Mouse (Mus musculus) forebrain, embryonic 15.5 days (tissue): ENCODE measurements around the gene Grrp1. TPM values are rescaled to one million over a fixed set of nuclear protein-coding genes. Genes with fewer than 3 reads are reported as not detected.
"Not testable (repeated sequence)": the region's sequence is repeated elsewhere in the genome, so short reads cannot be mapped to it uniquely, and the experiment has no call there.

Experiments used
- ATAC-seq: fragments of 200-750 bp; cut with Nextera tagmentation; replicated peaks from 2 replicates; pipeline ENCODE4 v1.8.0; 2017; ENCODE audit warnings: mild to moderate bottlenecking, moderate TSS enrichment, moderate library complexity
- H3K27ac ChIP-seq: fragments of 300-500 bp; sonication (generic); replicated peaks from 2 replicates; pipeline ENCODE4 v1.5.1; 2015; ENCODE audit warnings: mild to moderate bottlenecking, inconsistent platforms
- H3K27me3 ChIP-seq: fragments of 300-500 bp; sonication (generic); 2 replicates; pipeline ENCODE4 v1.6.1; 2015; ENCODE audit warnings: inconsistent platforms
- H3K36me3 ChIP-seq: fragments of 300-500 bp; sonication (generic); 2 replicates; pipeline ENCODE4 v1.6.1; 2015; ENCODE audit warnings: mild to moderate bottlenecking, inconsistent platforms
- H3K4me1 ChIP-seq: fragments of 300-500 bp; sonication (generic); 2 replicates; pipeline ENCODE4 v1.6.1; 2015; ENCODE audit warnings: inconsistent platforms
- H3K4me2 ChIP-seq: fragments of 300-500 bp; sonication (generic); replicated peaks from 2 replicates; pipeline ENCODE4 v1.6.1; 2015; ENCODE audit warnings: mild to moderate bottlenecking, inconsistent platforms
- H3K4me3 ChIP-seq: fragments of 300-500 bp; sonication (generic); 2 replicates; pipeline ENCODE4 v1.5.1; 2015; ENCODE audit warnings: mild to moderate bottlenecking, inconsistent platforms
- H3K9ac ChIP-seq: fragments of 300-500 bp; sonication (generic); replicated peaks from 2 replicates; pipeline ENCODE4 v1.6.1; 2015; ENCODE audit warnings: mild to moderate bottlenecking, inconsistent platforms
- H3K9me3 ChIP-seq: fragments of 300-500 bp; sonication (generic); 2 replicates; pipeline ENCODE4 v1.6.1; 2016; ENCODE audit warnings: inconsistent platforms
- WGBS: fragments of 180-500 bp; shearing (Covaris S2); methylation state at CpG from one replicate; pipeline ENCODE4 v1.1.7; 2015; ENCODE audit warnings: mixed read lengths; 5-methylcytosine and 5-hydroxymethylcytosine counted together
- polyA plus RNA-seq: library from polyadenylated mRNA; unstranded; fragments of >200 nt; fragmentation: Nextera tagmentation; extraction: Ambion mirVana; gene quantifications from 2 replicates; pipeline ENCODE4 v1.2.1, GENCODE M21; 2015

Grrp1 gene
- polyA plus RNA-seq, result 9.9 and 12.1 TPM in 2 replicates

DNA sequence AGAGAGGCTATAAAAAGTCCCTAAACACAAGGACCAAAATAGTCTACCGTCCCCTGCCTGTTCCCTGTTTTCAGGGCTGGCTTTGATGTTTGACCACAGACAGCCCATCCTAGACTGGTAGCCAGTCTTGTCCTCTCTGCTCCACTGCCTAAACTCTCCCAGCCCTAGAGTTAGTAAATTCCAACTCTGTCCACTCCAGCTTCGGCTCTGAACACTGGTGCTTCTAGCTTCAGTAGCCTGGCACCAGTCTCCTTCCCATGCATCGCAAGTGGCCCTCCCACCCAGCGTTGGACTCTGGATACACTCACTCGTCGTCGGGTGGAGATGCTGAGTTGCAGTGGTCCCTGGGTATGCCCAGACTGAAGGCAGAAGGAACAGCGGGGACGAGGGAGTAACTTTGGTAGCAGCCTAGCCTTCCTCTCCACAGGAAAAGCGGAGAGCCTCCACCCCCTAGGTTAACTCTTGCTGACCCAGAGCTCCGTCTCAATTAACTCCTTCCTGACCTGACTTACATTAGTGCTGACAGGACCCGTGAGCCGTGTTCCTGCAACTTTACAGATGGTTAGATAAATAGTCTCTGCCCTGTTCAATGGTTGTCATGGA lies at the start of gene Grrp1:
Gene Grrp1, minus strand, starts transcription at position 385 of the 603 bp plus-strand sequence.
- 0 out of 2 replicates have a peak within 1 kb of the TSS, but pooled peaks have one; percentile 8 for H3K4me3 ChIP-seq
- H3K36me3 ChIP-seq, result no peaks in the 10 kb centered on the region
- H3K27me3 ChIP-seq, result peaks cover 62% of the 10 kb centered on the region
- no peak within 1 kb of the TSS for H3K27ac ChIP-seq
- H3K4me2 ChIP-seq, result no peak within 1 kb of the TSS
- WGBS, result 2% methylated on average over 13 of the region's 13 CpGs
- H3K4me1 ChIP-seq, result peaks cover 34% of the 10 kb centered on the region
- no peak within 1 kb of the TSS for H3K9ac ChIP-seq
- no peak for ATAC-seq
- no peaks in the 10 kb centered on the region for H3K9me3 ChIP-seq

DNA sequence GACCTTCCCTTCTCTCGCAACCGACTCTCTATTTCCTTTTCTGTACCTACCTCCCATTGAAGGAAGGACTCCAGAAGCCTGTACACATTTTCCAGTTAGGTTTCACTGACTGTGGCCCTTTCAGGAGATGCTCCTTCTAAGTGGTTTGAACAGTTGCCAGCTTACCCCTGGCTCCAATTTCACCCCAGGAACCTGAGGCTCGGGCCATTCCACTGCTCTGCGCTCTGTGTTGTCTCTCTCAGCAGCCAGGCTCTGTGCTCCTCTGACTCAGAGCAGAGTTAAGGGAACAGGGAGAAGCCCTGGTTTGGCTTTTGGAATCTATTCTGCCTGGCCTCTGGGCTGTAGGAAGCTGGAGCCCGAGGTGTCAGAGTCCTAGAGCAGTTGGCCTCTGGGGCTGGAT lies 48.2 kb upstream of the Grrp1 start:
- Histone ChIP-seq H3K9me3 (no peaks in the 10 kb centered on the region), H3K4me1 (peaks cover 3% of the 10 kb centered on the region), H3K27ac (no peak overlapping the region), H3K4me3 (no peak overlapping the region), H3K36me3 (no peaks in the 10 kb centered on the region), H3K27me3 (no peaks in the 10 kb centered on the region), H3K4me2 (no peak overlapping the region), H3K9ac (no peak overlapping the region)
- ATAC-seq, result no peak
- WGBS, result 86% methylated on average over 5 of the region's 5 CpGs

DNA sequence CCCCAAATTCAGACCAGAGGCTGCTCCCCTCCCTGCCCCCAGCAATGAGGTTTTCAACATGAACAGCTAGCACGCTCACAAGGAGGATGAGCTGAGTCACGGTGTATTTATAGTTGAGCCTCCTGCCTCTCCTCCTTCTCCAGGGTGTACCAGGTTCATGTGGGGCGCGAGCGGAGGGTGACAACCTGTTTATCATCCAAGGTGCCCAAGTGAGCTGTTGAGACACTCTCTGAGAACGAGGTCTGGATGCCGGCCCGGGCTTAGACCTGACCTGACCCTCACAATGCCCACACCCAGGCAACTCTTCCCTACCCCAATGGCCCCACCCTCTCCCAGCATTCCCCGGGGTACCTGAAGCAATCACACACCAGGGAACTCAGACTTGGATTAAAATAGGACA lies 46.4 kb upstream of the Grrp1 start:
- ATAC-seq, result no peak
- WGBS, result 85% methylated on average over 9 of the region's 9 CpGs
- H3K27ac ChIP-seq, result no peak overlapping the region
- no peaks in the 10 kb centered on the region for H3K4me1 ChIP-seq
- H3K36me3 ChIP-seq, result no peaks in the 10 kb centered on the region
- no peak overlapping the region for H3K4me2 ChIP-seq
- H3K27me3 ChIP-seq, result no peaks in the 10 kb centered on the region
- no peaks in the 10 kb centered on the region for H3K9me3 ChIP-seq
- H3K9ac ChIP-seq, result no peak overlapping the region
- H3K4me3 ChIP-seq, result no peak overlapping the region

DNA sequence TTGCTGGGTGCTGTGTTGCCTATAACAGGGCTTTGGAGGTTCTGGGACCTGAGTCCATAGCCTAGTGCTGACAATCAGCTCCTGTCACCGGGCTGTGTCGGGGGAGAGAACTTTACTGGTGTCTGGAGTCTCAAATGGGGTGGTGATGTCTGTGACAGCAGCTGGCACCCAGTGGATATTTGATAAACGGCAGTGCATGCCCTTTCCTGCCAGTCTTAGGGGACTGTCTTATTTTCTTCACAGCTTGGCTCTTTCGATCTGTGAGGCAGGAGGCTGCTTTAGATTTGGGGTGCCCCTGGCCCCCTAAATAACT lies 45.5 kb upstream of the Grrp1 start:
- Histone ChIP-seq H3K36me3 (no peaks in the 10 kb centered on the region), H3K27me3 (no peaks in the 10 kb centered on the region), H3K4me2 (no peak overlapping the region), H3K9ac (no peak overlapping the region), H3K4me1 (no peaks in the 10 kb centered on the region), H3K4me3 (no peak overlapping the region), H3K9me3 (no peaks in the 10 kb centered on the region), H3K27ac (no peak overlapping the region)
- WGBS, result 75% methylated on average over 4 of the region's 4 CpGs
- ATAC-seq, result no peak

DNA sequence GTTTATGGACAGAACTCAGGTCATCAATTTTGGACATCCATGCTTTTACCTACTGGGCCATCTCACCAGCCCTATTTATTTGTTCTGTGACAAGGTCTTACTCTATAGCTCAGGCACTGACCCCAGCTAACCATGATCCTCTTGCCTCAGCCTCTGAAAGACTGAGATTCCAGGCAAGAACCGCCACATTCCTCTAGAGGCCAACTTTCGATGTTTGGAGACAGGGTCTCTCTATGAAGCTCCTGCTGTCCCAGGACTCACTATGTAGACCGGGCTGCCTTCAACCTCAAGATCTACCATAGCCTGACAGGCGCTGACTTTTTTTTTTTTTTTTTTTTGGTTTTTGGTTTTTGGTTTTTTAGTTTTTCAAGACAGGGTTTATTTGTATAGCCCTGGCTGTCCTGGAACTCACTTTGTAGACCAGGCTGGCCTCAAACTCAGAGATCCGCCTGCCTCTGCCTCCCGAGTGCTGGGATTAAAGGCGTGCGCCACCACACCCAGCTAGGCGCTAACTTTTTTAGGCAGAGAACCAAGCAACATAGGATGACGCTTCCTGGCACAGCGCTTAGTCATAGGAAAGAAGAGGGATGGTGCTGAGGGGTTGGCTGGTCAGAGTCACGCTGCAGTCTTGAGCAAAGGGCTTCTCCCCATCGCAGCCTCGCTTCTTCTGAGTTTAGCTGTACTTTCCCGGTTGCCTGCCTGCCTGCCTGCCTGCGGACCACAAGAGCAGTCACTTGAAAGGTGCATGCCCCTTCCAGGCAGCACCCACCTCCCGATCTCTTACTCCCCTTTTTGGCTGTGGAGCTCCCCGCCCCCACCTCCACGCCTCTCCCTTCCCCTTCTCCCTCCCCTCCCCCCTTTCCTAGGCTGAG lies 45.0 kb upstream of the Grrp1 start:
- H3K9ac ChIP-seq, result no peak overlapping the region
- no peaks in the 10 kb centered on the region for H3K9me3 ChIP-seq
- H3K36me3 ChIP-seq, result no peaks in the 10 kb centered on the region
- no peaks in the 10 kb centered on the region for H3K27me3 ChIP-seq
- WGBS, result 81% methylated on average over 19 of the region's 19 CpGs
- no peak for ATAC-seq
- H3K4me3 ChIP-seq, result no peak overlapping the region
- no peaks in the 10 kb centered on the region for H3K4me1 ChIP-seq
- no peak overlapping the region for H3K4me2 ChIP-seq
- H3K27ac ChIP-seq, result no peak overlapping the region

DNA sequence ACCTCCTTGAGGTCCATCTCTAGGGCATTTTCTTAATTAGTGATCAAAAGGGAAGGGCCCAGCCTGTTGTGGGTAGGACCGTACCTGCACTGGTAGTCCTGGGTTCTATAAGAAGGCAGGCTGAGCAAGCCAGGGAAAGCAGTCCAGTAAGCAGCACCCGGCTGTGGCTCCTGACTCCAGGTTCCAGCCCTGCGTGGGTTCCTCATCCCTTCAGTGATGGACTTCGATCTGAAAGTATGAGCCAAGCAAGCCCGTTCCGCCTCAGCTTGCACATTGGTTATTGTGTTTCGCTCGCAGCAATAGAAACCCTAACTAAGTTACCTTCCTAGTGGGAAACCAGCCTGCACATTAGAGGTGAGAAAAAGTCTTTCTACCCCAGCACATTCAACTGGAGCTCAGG lies 43.5 kb upstream of the Grrp1 start:
- Histone ChIP-seq H3K27me3 (no peaks in the 10 kb centered on the region), H3K9ac (no peak overlapping the region), H3K4me2 (no peak overlapping the region), H3K9me3 (no peaks in the 10 kb centered on the region), H3K4me1 (no peaks in the 10 kb centered on the region), H3K4me3 (no peak overlapping the region), H3K36me3 (no peaks in the 10 kb centered on the region), H3K27ac (no peak overlapping the region)
- 94% methylated on average over 8 of the region's 8 CpGs for WGBS
- no peak for ATAC-seq

DNA sequence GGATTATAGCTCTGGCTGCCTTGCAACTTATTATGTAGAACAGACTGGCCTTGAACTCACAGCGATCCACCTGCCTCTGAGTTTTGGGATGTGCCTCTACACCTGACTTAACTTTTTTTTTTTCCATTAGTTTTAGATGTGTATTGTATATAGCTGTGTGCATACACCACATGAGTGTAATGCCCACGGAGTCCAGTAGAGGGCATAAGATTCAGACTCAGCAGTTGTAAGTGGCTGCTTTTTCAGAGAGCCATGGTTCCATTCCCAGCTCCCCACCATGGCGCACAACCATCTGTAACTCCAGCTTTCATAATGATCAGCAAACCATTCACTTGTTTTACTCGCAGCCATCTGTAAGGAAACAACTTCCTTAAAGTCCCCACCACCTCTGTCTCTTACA lies 42.6 kb upstream of the Grrp1 start:
- Histone ChIP-seq H3K27ac (no peak overlapping the region), H3K4me3 (no peak overlapping the region), H3K9ac (no peak overlapping the region), H3K9me3 (no peaks in the 10 kb centered on the region), H3K4me2 (no peak overlapping the region), H3K27me3 (no peaks in the 10 kb centered on the region), H3K4me1 (no peaks in the 10 kb centered on the region), H3K36me3 (no peaks in the 10 kb centered on the region)
- ATAC-seq, result no peak
- WGBS, result 92% methylated on average over 4 of the region's 4 CpGs

DNA sequence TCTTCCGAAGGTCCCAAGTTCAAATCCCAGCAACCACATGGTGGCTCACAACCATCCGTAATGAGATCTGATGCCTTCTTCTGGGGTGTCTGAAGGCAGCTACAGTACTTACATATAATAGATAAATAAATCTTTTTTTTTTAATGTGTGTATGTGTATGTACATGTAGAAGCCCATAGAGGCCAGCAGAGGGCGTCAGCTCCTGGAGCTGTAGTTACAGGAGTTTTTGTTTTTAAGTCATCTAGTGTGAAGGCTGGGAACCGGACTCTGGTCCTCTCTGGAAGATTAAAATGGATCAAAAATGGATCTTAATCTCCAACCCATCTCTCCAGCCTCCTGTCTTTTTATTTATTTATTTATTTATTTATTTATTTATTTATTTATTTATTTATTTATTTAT lies 42.2 kb upstream of the Grrp1 start:
- not testable (repeated sequence) for H3K27ac ChIP-seq, ATAC-seq, H3K4me1 ChIP-seq, H3K27me3 ChIP-seq, H3K4me2 ChIP-seq, H3K9ac ChIP-seq, H3K4me3 ChIP-seq, H3K9me3 ChIP-seq, H3K36me3 ChIP-seq
- 89% methylated on average over 4 of the region's 4 CpGs for WGBS

DNA sequence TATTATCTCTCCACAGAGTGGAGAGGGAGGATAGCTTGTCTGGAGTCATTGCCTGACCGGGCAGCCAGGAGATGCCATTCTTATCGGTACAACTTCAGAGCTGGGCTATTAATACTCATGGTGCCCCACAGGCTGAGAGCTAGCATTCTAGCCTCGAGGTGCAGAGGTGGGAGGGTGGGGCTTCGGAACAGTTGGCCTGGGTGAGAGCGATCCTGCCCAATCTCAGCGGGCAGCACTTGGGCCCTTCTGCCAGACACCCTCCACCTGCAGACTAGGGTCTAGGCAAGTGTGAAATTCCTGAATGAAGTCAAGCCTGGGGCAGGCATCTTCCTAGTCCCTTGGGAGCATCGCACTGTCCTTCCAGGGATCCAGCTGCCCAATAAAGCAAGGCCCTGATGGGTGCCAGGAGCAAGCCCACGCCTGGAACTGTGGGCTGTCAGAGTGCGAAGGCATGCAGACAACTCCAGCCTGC lies 39.8 kb upstream of the Grrp1 start:
- WGBS, result 76% methylated on average over 9 of the region's 9 CpGs

DNA sequence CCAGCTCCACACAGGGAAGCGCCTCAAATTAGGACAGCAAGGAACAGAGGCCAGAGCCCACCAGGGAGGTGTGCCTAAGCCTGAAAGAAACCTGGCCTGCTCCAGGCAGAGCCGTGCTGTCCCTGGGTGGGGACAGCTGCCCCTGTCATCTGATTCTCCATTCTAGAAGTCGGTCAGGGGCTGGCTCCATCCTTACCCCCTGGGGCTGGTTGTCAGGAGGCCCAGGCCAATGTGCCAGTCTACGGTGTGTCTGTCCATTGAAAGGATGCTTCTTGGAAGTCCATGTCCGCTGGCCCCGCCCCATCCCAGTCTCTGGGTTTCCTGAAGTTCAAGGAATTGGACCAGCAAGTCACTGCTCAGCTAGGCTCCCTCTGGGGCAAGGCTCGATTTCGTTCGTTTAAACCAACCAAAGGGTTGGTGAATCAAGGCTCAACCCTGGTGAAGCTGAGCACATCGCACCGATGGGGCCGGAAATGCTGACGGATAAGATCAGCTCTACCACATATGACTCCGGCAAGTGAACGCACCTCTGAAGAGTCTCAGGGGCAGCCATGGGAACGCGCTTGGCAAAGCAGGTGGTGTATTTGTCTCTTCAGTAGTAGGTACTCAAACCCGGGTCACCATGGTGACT lies 39.3 kb upstream of the Grrp1 start:
- H3K4me2 ChIP-seq, result no peak overlapping the region
- no peaks in the 10 kb centered on the region for H3K36me3 ChIP-seq
- no peaks in the 10 kb centered on the region for H3K27me3 ChIP-seq
- H3K9ac ChIP-seq, result no peak overlapping the region
- no peak overlapping the region for H3K4me3 ChIP-seq
- H3K27ac ChIP-seq, result no peak overlapping the region
- no peaks in the 10 kb centered on the region for H3K9me3 ChIP-seq
- H3K4me1 ChIP-seq, result peaks cover 8% of the 10 kb centered on the region
- WGBS, result 77% methylated on average over 18 of the region's 18 CpGs
- ATAC-seq, result no peak

More for the DNA sequence above, 39.8 kb upstream of the Grrp1 start:
- Histone ChIP-seq H3K36me3 (no peaks in the 10 kb centered on the region), H3K4me1 (peaks cover 3% of the 10 kb centered on the region; the same call in 1 of the 2 replicates), H3K9me3 (no peaks in the 10 kb centered on the region), H3K4me3 (no peak overlapping the region), H3K9ac (no peak overlapping the region), H3K4me2 (no peak overlapping the region), H3K27ac (no peak overlapping the region), H3K27me3 (no peaks in the 10 kb centered on the region)
- no peak for ATAC-seq

DNA sequence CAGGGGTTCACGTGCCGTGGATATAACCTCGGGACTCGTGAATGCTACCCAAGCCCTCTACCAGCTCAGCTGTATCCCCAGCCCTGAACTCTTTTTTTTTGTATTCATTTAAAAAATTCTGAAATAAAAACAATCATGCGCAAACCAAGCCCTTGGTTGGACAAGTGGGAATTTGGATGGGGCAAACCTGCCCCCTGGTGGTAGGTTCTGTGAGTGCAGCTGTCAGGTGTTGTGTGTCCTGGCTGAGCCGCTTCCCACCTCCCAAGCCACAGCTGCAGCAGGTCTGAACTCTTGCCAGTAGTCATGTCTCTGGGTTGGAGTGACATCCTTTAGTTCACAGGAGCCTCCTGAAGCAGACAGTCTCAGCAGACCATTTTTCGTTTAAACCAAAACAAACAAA lies 38.2 kb upstream of the Grrp1 start:
- peaks cover 10% of the 10 kb centered on the region for H3K4me1 ChIP-seq
- H3K27ac ChIP-seq, result no peak overlapping the region
- H3K9me3 ChIP-seq, result no peaks in the 10 kb centered on the region
- ATAC-seq, result no peak
- no peak overlapping the region for H3K9ac ChIP-seq
- 18% methylated on average over 7 of the region's 7 CpGs for WGBS
- H3K4me3 ChIP-seq, result no peak overlapping the region
- no peaks in the 10 kb centered on the region for H3K27me3 ChIP-seq
- no peaks in the 10 kb centered on the region for H3K36me3 ChIP-seq
- no peak overlapping the region for H3K4me2 ChIP-seq
